Mouse (Mus musculus) myocyte (in vitro differentiated cells): Measurements from ENCODE around the gene Il1rapl1. TPM values are rescaled to one million over a fixed set of nuclear protein-coding genes. Genes with fewer than 3 reads are reported as not detected.

Experiments used
- H3K27me3 ChIP-seq: one replicate; pipeline ENCODE4 v1.6.1; 2011; ENCODE audit not compliant: control insufficient read depth, insufficient read depth, insufficient read length
- H3K36me3 ChIP-seq: one replicate; pipeline ENCODE4 v1.6.1; 2011; ENCODE audit not compliant: control insufficient read depth, insufficient read depth
- H3K4me2 ChIP-seq: one replicate; pipeline ENCODE4 v1.6.1; 2011; ENCODE audit warnings: low read depth, control low read depth
- H3K4me3 ChIP-seq: one replicate; pipeline ENCODE4 v1.5.1; 2011; ENCODE audit warnings: mild to moderate bottlenecking, control low read depth, moderate library complexity
- H3K79me2 ChIP-seq: one replicate; pipeline ENCODE4 v1.6.1; 2011; ENCODE audit not compliant: control insufficient read depth, insufficient read depth
- H3ac ChIP-seq: one replicate; pipeline ENCODE4 v1.6.1; 2011; ENCODE audit not compliant: control insufficient read depth, insufficient read length
- CEBPB ChIP-seq: IDR thresholded peaks from 2 replicates; pipeline ENCODE4 v1.6.1; 2011; ENCODE audit warnings: mild to moderate bottlenecking, moderate library complexity; ENCODE audit not compliant: poor library complexity, insufficient read depth, severe bottlenecking
- E2F4 ChIP-seq: IDR thresholded peaks from one replicate; pipeline ENCODE4 v1.6.1; 2011; ENCODE audit warnings: mild to moderate bottlenecking, control low read depth, moderate library complexity; ENCODE audit not compliant: insufficient read depth
- MAX ChIP-seq: IDR thresholded peaks from one replicate; pipeline ENCODE4 v1.6.1; 2011; ENCODE audit warnings: low read depth, mild to moderate bottlenecking, control low read depth
- MYOD1 ChIP-seq, 3 experiments: IDR thresholded peaks; one replicate each; pipeline ENCODE4 v1.6.1; 2011; ENCODE audit warnings: control low read depth in 2 of 3, low read depth in 2 of 3, mild to moderate bottlenecking in 2 of 3, moderate library complexity in 1 of 3; ENCODE audit not compliant: insufficient read length in 2 of 3, control insufficient read depth in 1 of 3
- MYOG ChIP-seq, 3 experiments: IDR thresholded peaks; one replicate each; pipeline ENCODE4 v1.6.1; 2011; ENCODE audit warnings: control low read depth in 2 of 3, low read depth in 2 of 3, mild to moderate bottlenecking in 2 of 3; ENCODE audit not compliant: insufficient read length in 2 of 3, control insufficient read depth in 1 of 3, insufficient read depth in 1 of 3
- POLR2A ChIP-seq: IDR thresholded peaks from one replicate; pipeline ENCODE4 v1.6.1; 2011; ENCODE audit warnings: low read depth, mild to moderate bottlenecking, control low read depth, moderate library complexity; ENCODE audit not compliant: insufficient read length
- POLR2AphosphoS2 ChIP-seq: IDR thresholded peaks from one replicate; pipeline ENCODE4 v1.6.1; 2011; ENCODE audit warnings: low read depth, control low read depth; ENCODE audit not compliant: insufficient read length
- REST ChIP-seq: IDR thresholded peaks from one replicate; pipeline ENCODE4 v1.6.1; 2011; ENCODE audit warnings: mild to moderate bottlenecking, control low read depth, moderate library complexity; ENCODE audit not compliant: insufficient read depth, insufficient read length
- SRF ChIP-seq: IDR thresholded peaks from one replicate; pipeline ENCODE4 v1.6.1; 2011; ENCODE audit warnings: low read depth; ENCODE audit not compliant: control insufficient read depth, insufficient read length
- TCF12 ChIP-seq: IDR thresholded peaks from one replicate; pipeline ENCODE4 v1.6.1; 2011; ENCODE audit warnings: mild to moderate bottlenecking, control low read depth; ENCODE audit not compliant: poor library complexity, insufficient read depth, severe bottlenecking
- TCF3 ChIP-seq: IDR thresholded peaks from one replicate; pipeline ENCODE4 v1.6.1; 2011; ENCODE audit warnings: low read depth, control low read depth; ENCODE audit not compliant: insufficient read length
- USF1 ChIP-seq: IDR thresholded peaks from one replicate; pipeline ENCODE4 v1.6.1; 2011; ENCODE audit warnings: low read depth, mild to moderate bottlenecking, control low read depth, moderate library complexity
- polyA plus RNA-seq: library from polyadenylated mRNA; unstranded; fragments of >200 nt; fragmentation: generic; extraction: Trizol; gene quantifications from one replicate; pipeline ENCODE4 v1.2.1, GENCODE M21; 2012; ENCODE audit warnings: missing spikeins

Gene Il1rapl1
- polyA plus RNA-seq, 1 experiment = not detected

DNA sequence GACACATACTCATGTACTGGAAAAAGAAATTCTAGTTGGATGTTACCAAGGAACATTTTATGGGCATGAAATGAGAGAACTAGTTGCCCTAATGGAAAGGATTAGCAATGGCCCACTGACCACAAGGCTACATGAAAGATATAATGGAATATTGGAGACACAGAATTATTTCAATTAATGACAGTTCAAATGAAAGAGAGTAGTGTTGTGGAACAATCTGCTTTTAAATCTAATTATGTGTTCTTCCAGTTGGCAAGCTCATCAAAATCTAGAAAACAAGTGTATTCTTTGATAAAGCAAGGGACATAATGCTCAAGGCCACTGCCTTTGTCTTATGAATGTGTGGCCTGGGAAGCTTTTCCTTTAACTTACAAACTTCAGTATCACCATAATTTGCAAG, 1113.1 kb downstream of the Il1rapl1 start:
- TF ChIP-seq USF1 = no peak
- TF ChIP-seq POLR2A = no peak
- no peak for TF ChIP-seq TCF3
- TF ChIP-seq E2F4 = no peak
- TF ChIP-seq CEBPB = no peak
- no peak for TF ChIP-seq MAX
- TF ChIP-seq TCF12 = no peak
- no peak for TF ChIP-seq MYOG (IDR thresholded peaks at IDR 0.05; ENCODE audit: control insufficient read depth in 1 of 3, insufficient read depth in 1 of 3, insufficient read length in 2 of 3, low read depth in 2 of 3)
- TF ChIP-seq REST = no peak
- no peak for TF ChIP-seq MYOD1 (IDR thresholded peaks at IDR 0.05; ENCODE audit: control insufficient read depth in 1 of 3, insufficient read length in 2 of 3, low read depth in 2 of 3)
- no peak for TF ChIP-seq SRF
- TF ChIP-seq POLR2AphosphoS2 = no peak

DNA sequence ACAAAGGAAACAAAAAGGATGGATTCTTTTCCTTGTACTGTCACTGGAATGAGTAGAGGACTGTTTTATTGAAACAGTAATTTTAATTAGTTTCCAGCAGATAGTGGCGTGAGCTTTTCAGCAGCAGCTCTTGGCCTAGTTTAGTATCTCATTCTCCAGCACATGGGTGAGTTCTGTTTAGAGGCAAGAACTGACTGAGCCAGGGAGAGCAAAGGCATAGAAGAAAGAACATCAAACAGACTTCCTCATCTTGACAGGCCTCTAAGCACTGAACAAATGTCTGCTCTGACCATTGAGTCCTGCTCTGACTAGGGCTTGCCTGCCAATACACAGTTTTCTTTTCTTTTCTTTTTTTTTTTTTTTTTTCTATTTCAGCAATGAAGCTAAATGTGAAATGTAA, 1160.3 kb downstream of the Il1rapl1 start:
- TF ChIP-seq TCF3 (no peak), POLR2A (no peak), MYOD1 (IDR thresholded peaks at IDR 0.05; ENCODE audit: control insufficient read depth in 1 of 3, insufficient read length in 2 of 3, low read depth in 2 of 3) (no peak), POLR2AphosphoS2 (no peak), MAX (no peak)
- H3K4me2 ChIP-seq = no peak overlapping the region
- no peaks in the 10 kb centered on the region for H3K79me2 ChIP-seq
- no peak overlapping the region for H3ac ChIP-seq
- H3K36me3 ChIP-seq = no peaks in the 10 kb centered on the region
- no peak overlapping the region for H3K4me3 ChIP-seq
- H3K27me3 ChIP-seq = no peaks in the 10 kb centered on the region

More for the DNA sequence above, 1113.1 kb downstream of the Il1rapl1 start:
- no peaks in the 10 kb centered on the region for H3K27me3 ChIP-seq
- H3K36me3 ChIP-seq = no peaks in the 10 kb centered on the region
- no peaks in the 10 kb centered on the region for H3K79me2 ChIP-seq
- no peak overlapping the region for H3K4me2 ChIP-seq
- no peak overlapping the region for H3K4me3 ChIP-seq
- no peak overlapping the region for H3ac ChIP-seq

DNA sequence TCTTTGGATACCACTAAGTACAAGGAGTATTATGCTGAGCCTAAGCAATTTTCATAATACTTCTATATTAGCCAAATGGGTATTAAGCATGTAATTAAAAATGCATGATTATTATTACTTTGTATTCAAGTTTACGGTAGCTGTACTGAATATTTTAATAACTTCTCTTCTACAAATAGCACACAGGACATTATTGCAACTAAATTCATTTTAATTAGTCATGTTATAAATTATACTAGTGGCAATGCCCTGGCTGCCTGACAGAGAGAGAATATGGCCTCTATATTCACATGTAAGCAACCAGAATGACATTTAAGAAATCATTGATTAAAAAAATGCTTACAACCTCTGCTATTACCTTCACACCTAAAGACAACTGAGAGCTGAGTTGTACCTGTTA, 1160.8 kb downstream of the Il1rapl1 start:
- Histone ChIP-seq H3K4me2 (no peak overlapping the region), H3K27me3 (no peaks in the 10 kb centered on the region), H3K79me2 (no peaks in the 10 kb centered on the region), H3K36me3 (no peaks in the 10 kb centered on the region), H3ac (no peak overlapping the region), H3K4me3 (no peak overlapping the region)
- TF ChIP-seq USF1 (no peak), TCF12 (no peak), SRF (no peak), POLR2A (no peak), MYOD1 (IDR thresholded peaks at IDR 0.05; ENCODE audit: control insufficient read depth in 1 of 3, insufficient read length in 2 of 3, low read depth in 2 of 3) (no peak), MAX (no peak), TCF3 (no peak)

DNA sequence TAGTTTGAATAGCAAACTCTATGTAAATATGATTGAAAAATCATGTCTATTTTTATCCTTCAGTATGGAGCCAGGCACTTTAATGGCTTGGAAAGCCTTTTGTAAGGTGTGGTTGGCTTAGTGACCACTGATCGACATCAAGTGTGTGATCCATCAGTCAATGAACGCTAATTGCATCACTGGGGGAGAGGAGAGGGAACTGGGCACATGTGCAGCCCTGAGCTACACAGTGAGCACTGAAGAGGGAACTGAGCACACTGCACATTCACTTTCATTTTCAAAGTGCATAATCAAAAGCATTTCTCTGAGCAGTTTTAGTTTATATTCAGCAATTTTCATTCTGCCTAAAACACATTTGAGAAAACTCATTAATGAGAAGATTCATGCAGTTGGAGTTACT, 1164.5 kb downstream of the Il1rapl1 start:
- TF ChIP-seq MAX (no peak), E2F4 (no peak)
- Histone ChIP-seq H3K4me3 (no peak overlapping the region), H3ac (no peak overlapping the region), H3K36me3 (no peaks in the 10 kb centered on the region), H3K4me2 (no peak overlapping the region), H3K79me2 (no peaks in the 10 kb centered on the region), H3K27me3 (no peaks in the 10 kb centered on the region)

DNA sequence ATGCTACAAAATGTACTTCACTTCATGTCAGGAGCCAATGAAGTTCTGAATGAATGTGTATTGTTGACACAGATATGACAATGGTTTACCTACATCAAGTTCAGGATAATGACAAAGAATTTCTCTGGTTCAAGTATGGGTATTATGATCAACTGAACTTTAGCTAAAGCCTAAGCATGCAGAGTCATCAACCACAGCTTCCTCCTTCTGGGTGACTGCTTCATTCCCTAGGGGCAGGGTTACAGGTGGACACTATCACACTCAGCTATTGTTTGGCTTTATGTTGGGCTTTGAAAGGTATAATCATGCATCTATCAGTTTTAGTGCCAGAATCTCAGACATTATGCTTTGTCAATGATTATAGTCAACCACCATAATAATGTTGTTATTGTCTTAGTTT, 1166.3 kb downstream of the Il1rapl1 start:
- no peak for TF ChIP-seq REST
- no peak for TF ChIP-seq TCF3
- no peak for TF ChIP-seq MYOD1 (IDR thresholded peaks at IDR 0.05; ENCODE audit: control insufficient read depth in 1 of 3, insufficient read length in 2 of 3, low read depth in 2 of 3)
- Histone ChIP-seq H3K36me3 (no peaks in the 10 kb centered on the region), H3ac (no peak overlapping the region), H3K4me2 (no peak overlapping the region), H3K79me2 (no peaks in the 10 kb centered on the region), H3K4me3 (no peak overlapping the region), H3K27me3 (no peaks in the 10 kb centered on the region)

DNA sequence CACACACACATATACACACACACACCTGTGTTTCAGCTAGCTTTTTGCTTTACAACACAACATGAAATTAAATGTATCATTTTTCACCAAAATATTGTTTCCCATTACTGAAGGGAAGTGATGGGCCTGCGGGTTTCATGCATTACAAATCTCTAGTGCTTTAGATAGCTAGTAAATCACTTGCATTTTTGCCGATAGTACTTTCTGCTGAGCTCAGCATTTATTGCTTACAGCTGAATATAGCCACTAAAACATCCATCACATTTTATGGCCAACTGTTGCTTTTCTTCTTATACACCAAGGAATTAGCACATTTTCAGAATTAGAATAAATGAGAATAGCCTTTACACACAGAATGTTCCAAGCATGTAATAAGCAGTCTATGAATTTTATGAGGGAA, 1260.6 kb downstream of the Il1rapl1 start:
- H3K27me3 ChIP-seq = no peaks in the 10 kb centered on the region
- H3K36me3 ChIP-seq = no peaks in the 10 kb centered on the region
- TF ChIP-seq E2F4 (no peak), USF1 (no peak), MYOD1 (IDR thresholded peaks at IDR 0.05; ENCODE audit: control insufficient read depth in 1 of 3, insufficient read length in 2 of 3, low read depth in 2 of 3) (no peak), MAX (no peak), TCF3 (no peak), POLR2A (no peak), SRF (no peak), MYOG (IDR thresholded peaks at IDR 0.05; ENCODE audit: control insufficient read depth in 1 of 3, insufficient read depth in 1 of 3, insufficient read length in 2 of 3, low read depth in 2 of 3) (no peak), TCF12 (no peak), CEBPB (no peak), REST (no peak), POLR2AphosphoS2 (no peak)
- no peaks in the 10 kb centered on the region for H3K79me2 ChIP-seq
- H3K4me2 ChIP-seq = no peak overlapping the region
- H3K4me3 ChIP-seq = no peak overlapping the region
- H3ac ChIP-seq = no peak overlapping the region
